Mouse (Mus musculus): ENCODE measurements around the gene Hoxc9. TPM values are rescaled to one million over a fixed set of nuclear protein-coding genes. Genes with fewer than 3 reads are reported as not detected.

The Hoxc9 gene
- polyA plus RNA-seq, 1 experiment from 2014 or later: not detected

MicroRNAs encoded within 50 kb of the gene (microRNA counts, 519-probe panel; counts per million panel counts)
- microRNA mmu-miR-615-3p (582 counts per million, percentile 70 among the panel's probes with 10 or more counts), microRNA mmu-miR-615-5p (582 counts per million, percentile 70 among the panel's probes with 10 or more counts)

Small RNAs within 50 kb of the gene (microRNA-seq; reads per million reads assigned to microRNA genes)
- 36.9 reads per million, percentile 39 among the genes with 10 or more reads in this experiment for gene Mir196a-2
- 497 reads per million, percentile 67 among the genes with 10 or more reads in this experiment for gene Mir615

Other genes starting within 250 kb of the Hoxc9 start
- gene Hoxc13, start 55.3 kb upstream of the Hoxc9 start, polyA plus RNA-seq (2016; fragmentation: Nextera tagmentation; extraction: Ambion mirVana): not detected in 2 replicates
- gene Hoxc12, start 39.7 kb upstream of the Hoxc9 start, polyA plus RNA-seq (2016; fragmentation: Nextera tagmentation; extraction: Ambion mirVana): not detected in 2 replicates
- gene Hoxc11, start 22.0 kb upstream of the Hoxc9 start, polyA plus RNA-seq (2016; fragmentation: Nextera tagmentation; extraction: Ambion mirVana): not detected in 2 replicates
- not detected in 2 replicates for gene Hoxc10, start 9.6 kb upstream of the Hoxc9 start, polyA plus RNA-seq (2016; fragmentation: Nextera tagmentation; extraction: Ambion mirVana)
- 0.92 and 1.2 TPM in 2 replicates for gene Hoxc5, start 9.0 kb upstream of the Hoxc9 start, polyA plus RNA-seq (2016; fragmentation: Nextera tagmentation; extraction: Ambion mirVana)
- gene Hoxc8, start 14.2 kb downstream of the Hoxc9 start, polyA plus RNA-seq (2016; fragmentation: Nextera tagmentation; extraction: Ambion mirVana): 0.08 and 0.22 TPM in 2 replicates
- gene Hoxc6, start 21.8 kb downstream of the Hoxc9 start, polyA plus RNA-seq (2016; fragmentation: Nextera tagmentation; extraction: Ambion mirVana): 0.17 and 0.19 TPM in 2 replicates
- 1.3 and 1.9 TPM in 2 replicates for gene Hoxc4, start 42.5 kb downstream of the Hoxc9 start, polyA plus RNA-seq (2016; fragmentation: Nextera tagmentation; extraction: Ambion mirVana)
- gene Smug1, start 190.7 kb downstream of the Hoxc9 start, polyA plus RNA-seq (2016; fragmentation: Nextera tagmentation; extraction: Ambion mirVana): 6.7 and 7.8 TPM in 2 replicates

All from liver, embryonic 12.5 days (tissue).